Mouse (Mus musculus): ENCODE measurements around the gene Proser3.

Proser3 gene

GRCm38 (mm10) chr7:30490251-30490956 lies 61.7 kb downstream of the Proser3 start:
- peak in 1 of 2 experiments; percentile 12 for DNase-seq (ENCODE audit: low spot score in 2 of 2)

Data from urinary bladder, postnatal 36 days (tissue).